Mouse (Mus musculus) forebrain, postnatal 0 days (tissue): ENCODE data around the gene Rnf217. TPM values are rescaled to one million over a fixed set of nuclear protein-coding genes. Genes with fewer than 3 reads are reported as not detected.

ENCODE experiments used
- ATAC-seq: fragments of 200-750 bp; cut with Nextera tagmentation; 2 replicates; pipeline ENCODE4 v1.8.0; 2017; ENCODE audit warnings: mild to moderate bottlenecking, moderate library complexity
- DNase-seq: peaks from one replicate; pipeline ENCODE4 v3.0.0-alpha.2; 2015
- H3K27ac ChIP-seq: fragments of 300-500 bp; sonication (generic); 2 replicates; pipeline ENCODE4 v1.5.1; 2014; ENCODE audit warnings: low read depth, mild to moderate bottlenecking, antibody characterized with exemption, low read length, moderate library complexity, mixed read lengths
- H3K27me3 ChIP-seq: fragments of 300-500 bp; sonication (generic); 2 replicates; pipeline ENCODE4 v1.6.1; 2014; ENCODE audit warnings: mild to moderate bottlenecking, low read length, mixed read lengths; ENCODE audit not compliant: insufficient read depth
- H3K36me3 ChIP-seq: fragments of 300-500 bp; sonication (generic); 2 replicates; pipeline ENCODE4 v1.6.1; 2014; ENCODE audit warnings: mild to moderate bottlenecking, moderate library complexity; ENCODE audit not compliant: insufficient read depth
- H3K4me1 ChIP-seq: fragments of 300-500 bp; sonication (generic); 2 replicates; pipeline ENCODE4 v1.6.1; 2014; ENCODE audit warnings: antibody characterized with exemption; ENCODE audit not compliant: insufficient read depth
- H3K4me2 ChIP-seq: fragments of 300-500 bp; sonication (generic); 2 replicates; pipeline ENCODE4 v1.6.1; 2014; ENCODE audit warnings: low read depth, mild to moderate bottlenecking, moderate library complexity
- H3K4me3 ChIP-seq: fragments of 300-500 bp; sonication (generic); 2 replicates; pipeline ENCODE4 v1.5.1; 2014; ENCODE audit warnings: low read depth, low read length, mixed read lengths
- H3K9ac ChIP-seq: fragments of 300-500 bp; sonication (generic); 2 replicates; pipeline ENCODE4 v1.6.1; 2014; ENCODE audit warnings: mild to moderate bottlenecking
- H3K9me3 ChIP-seq: fragments of 300-500 bp; sonication (generic); 2 replicates; pipeline ENCODE4 v1.6.1; 2016; ENCODE audit warnings: low read length
- CTCF ChIP-seq: sonication (generic); IDR thresholded peaks from 2 replicates; pipeline ENCODE4 v1.5.1; 2016; ENCODE audit warnings: antibody characterized with exemption, control low read depth, low read depth
- WGBS: fragments of 180-500 bp; shearing (Covaris S2); extraction: QIAGEN DNeasy Blood & Tissue Kit; methylation state at CpG from one replicate; pipeline ENCODE4 v1.1.7; 2014; 5-methylcytosine and 5-hydroxymethylcytosine counted together
- polyA plus RNA-seq: library from polyadenylated mRNA; unstranded; fragments of >200 nt; fragmentation: Nextera tagmentation; extraction: Ambion mirVana; gene quantifications from 2 replicates; pipeline ENCODE4 v1.2.1, GENCODE M21; 2015
- total RNA-seq: library from RNA; depleted of rRNA; stranded (reverse); fragments of >200 nt; gene quantifications from 2 replicates; pipeline ENCODE4 v1.2.3, GENCODE M21; 2014

The Rnf217 gene
- total and polyA plus RNA-seq, 2 experiments from 2014 or later: 1.8 to 14.0 TPM

DNA sequence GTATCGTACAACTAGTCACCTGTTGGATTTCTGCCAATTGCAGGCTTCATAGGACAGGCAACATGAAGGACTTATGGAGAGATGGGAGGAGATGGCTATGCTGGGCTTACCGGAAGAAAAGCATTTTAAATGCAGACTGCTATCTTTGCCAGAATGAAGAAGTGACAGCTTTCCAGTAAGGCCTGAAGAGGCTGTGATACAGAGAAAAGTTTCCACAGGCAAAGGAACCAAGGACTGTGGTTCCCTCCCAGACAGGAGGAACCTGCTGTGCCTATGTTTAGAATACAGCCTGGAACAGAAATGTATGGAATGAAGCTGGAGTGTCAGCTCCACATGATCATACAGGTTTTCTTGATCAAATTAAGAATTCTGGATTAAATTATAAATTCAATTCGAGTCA is 70.3 kb downstream of the Rnf217 start:
- Histone ChIP-seq H3K4me2 (no peak overlapping the region), H3K9me3 (no peaks in the 10 kb centered on the region), H3K4me1 (no peaks in the 10 kb centered on the region), H3K27me3 (no peaks in the 10 kb centered on the region), H3K4me3 (no peak overlapping the region), H3K9ac (no peak overlapping the region), H3K36me3 (peaks cover 3% of the 10 kb centered on the region; the same call in 1 of the 2 replicates), H3K27ac (no peak overlapping the region)
- no peak for TF ChIP-seq CTCF
- ATAC-seq (no peak), DNase-seq (no peak)
- 72% methylated on average over 3 of the region's 3 CpGs for WGBS

DNA sequence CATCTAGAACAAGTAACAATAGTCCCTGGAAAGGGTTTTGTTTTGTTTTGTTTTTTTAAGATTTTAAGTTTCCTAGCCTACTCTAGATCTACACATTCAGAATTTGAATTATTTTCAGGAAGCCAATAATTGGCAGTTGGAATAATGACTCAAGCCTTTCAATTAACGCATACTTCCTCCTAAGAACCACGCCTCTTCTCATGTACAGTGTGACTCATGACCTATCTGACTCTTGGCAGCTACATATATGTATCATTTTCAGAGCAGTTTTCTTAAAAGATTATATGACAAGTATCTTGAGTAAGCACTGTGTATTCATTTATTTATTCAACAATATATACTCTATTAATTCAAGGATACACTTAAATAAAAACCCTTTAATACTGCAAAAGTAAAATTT is 70.7 kb downstream of the Rnf217 start:
- Histone ChIP-seq H3K9ac (no peak overlapping the region), H3K4me2 (no peak overlapping the region), H3K4me1 (no peaks in the 10 kb centered on the region), H3K27ac (no peak overlapping the region), H3K9me3 (no peaks in the 10 kb centered on the region), H3K36me3 (peaks cover 6% of the 10 kb centered on the region), H3K4me3 (no peak overlapping the region), H3K27me3 (no peaks in the 10 kb centered on the region)
- no peak for TF ChIP-seq CTCF
- ATAC-seq (no peak), DNase-seq (no peak)
- WGBS: 84% methylated on average over 2 of the region's 2 CpGs

DNA sequence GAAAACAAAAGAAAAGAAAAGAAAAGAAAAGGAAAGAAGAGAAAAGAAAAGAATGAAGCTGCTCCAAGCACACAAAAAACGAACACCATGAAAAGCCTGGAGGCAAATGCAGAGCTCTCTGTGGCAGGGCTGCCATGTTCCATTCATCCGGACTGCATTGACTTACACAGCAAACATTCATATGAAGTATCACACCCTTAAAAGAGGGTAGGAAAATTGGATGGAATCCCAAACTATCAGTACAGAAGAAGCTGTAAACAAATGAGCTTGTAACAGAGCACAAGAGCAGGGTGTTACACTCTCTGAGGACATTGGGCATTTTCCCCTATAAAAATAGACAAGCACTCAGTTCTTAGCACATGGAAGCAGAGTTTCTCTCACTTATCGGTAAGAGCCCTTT is 71.8 kb downstream of the Rnf217 start:
- DNase-seq: no peak
- no peak overlapping the region for H3K4me2 ChIP-seq
- H3K9ac ChIP-seq: no peak overlapping the region
- H3K27ac ChIP-seq: no peak overlapping the region
- no peaks in the 10 kb centered on the region for H3K4me1 ChIP-seq
- H3K36me3 ChIP-seq: peaks cover 9% of the 10 kb centered on the region
- H3K27me3 ChIP-seq: no peaks in the 10 kb centered on the region
- 39% methylated on average over 3 of the region's 3 CpGs for WGBS
- no peak for TF ChIP-seq CTCF
- H3K4me3 ChIP-seq: no peak overlapping the region
- no peak; the same call in 1 of the 2 replicates for ATAC-seq
- no peaks in the 10 kb centered on the region for H3K9me3 ChIP-seq

DNA sequence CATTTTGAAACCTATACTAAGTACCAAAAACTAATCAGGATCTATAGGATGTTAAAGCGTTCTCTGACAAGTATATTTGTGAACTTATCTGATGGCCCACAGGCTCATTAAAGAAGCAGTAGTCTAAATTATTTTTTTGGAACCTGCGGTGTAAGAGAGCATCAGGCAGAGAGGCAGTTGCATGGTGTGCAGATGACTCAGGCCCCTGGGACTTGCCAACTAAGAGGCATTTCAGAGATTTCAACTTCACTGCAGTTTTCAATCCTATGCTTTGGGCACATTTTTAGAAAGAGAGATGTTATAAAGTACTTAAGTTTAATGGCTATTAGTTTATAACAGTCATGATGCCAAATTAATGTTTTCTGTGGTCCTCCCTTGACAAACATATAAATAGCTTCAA is 73.9 kb downstream of the Rnf217 start:
- ATAC-seq: no peak
- Histone ChIP-seq H3K27me3 (no peaks in the 10 kb centered on the region), H3K4me2 (no peak overlapping the region), H3K36me3 (peaks cover 9% of the 10 kb centered on the region), H3K9ac (no peak overlapping the region), H3K27ac (no peak overlapping the region), H3K4me3 (no peak overlapping the region), H3K4me1 (no peaks in the 10 kb centered on the region), H3K9me3 (no peaks in the 10 kb centered on the region)
- no peak for DNase-seq
- 88% methylated on average over 2 of the region's 2 CpGs for WGBS
- TF ChIP-seq CTCF: no peak

DNA sequence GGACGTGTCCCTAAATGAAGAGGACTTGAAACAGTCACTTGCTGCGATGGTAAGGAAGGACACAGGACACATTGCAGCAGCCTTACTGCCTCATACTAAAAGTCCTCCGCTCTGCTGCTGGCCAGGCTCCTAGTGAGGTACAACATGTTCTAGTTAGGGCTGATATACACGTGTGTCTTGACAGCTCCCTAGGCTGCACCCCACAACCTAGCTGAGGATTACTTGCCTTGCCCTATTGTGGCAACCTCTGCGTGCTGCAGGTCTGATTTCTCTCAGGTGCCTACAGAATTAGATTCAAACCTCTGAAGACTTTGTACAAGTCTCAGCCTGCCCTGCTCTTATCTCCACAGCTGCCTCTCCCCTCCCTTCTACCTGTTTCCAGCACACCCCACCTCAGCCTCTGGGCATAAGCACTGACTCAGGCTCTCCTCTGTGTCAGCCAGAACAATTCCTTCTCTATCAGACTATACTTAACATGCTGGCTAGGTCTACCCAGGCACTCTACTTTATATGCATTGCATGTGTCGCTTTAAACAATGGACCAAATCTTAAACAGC is 75.6 kb downstream of the Rnf217 start:
- Histone ChIP-seq H3K9ac (no peak overlapping the region), H3K4me3 (no peak overlapping the region), H3K27me3 (no peaks in the 10 kb centered on the region), H3K4me2 (no peak overlapping the region), H3K36me3 (peaks cover 9% of the 10 kb centered on the region), H3K4me1 (no peaks in the 10 kb centered on the region), H3K9me3 (no peaks in the 10 kb centered on the region), H3K27ac (no peak overlapping the region)
- no peak for TF ChIP-seq CTCF
- ATAC-seq: no peak
- no peak for DNase-seq
- WGBS: 86% methylated on average over 6 of the region's 6 CpGs

- DNase-seq (no peak), ATAC-seq (no peak)
- Histone ChIP-seq H3K4me3 (no peak overlapping the region), H3K36me3 (peaks cover 9% of the 10 kb centered on the region), H3K4me1 (no peaks in the 10 kb centered on the region), H3K27me3 (no peaks in the 10 kb centered on the region), H3K27ac (no peak overlapping the region), H3K9me3 (no peaks in the 10 kb centered on the region), H3K4me2 (no peak overlapping the region), H3K9ac (no peak overlapping the region)
- WGBS: 95% methylated on average over 2 of the region's 2 CpGs
- no peak for TF ChIP-seq CTCF
Observed at GRCm38 (mm10) chr10:31532782-31533181, 76.2 kb downstream of the Rnf217 start.

DNA sequence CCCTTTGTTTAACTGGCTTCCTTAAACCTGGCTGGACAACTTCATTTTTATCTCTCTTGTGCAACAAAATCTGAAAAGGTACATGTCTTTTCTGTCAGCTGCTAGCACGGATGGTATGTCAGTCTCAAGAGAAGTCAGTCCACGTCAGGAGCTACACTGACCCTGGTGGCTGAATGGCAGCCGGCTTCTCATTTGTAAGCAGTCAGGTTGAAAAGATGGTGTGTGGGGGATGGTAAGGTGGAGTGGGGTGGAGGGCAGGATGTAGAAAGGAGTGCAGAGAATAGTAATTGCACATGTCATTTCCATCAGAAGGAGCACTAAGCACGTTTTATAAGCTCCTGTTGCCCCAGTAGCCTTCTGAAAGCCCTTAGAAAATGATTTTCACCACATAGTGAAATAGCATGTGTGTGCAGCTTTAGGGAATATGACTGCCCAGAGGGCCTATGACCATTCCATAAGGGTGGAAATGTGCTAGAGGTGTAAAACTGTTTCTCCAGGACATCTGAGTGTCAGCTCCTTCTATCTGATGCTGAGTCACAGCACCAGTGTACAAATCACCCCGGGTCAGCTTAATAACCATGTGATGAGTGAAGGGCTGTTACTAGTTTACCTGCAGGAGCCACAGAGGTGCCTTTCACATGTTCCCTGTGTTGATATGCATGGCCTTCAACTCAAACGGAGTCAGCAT is 80.5 kb downstream of the Rnf217 start:
- H3K4me2 ChIP-seq: no peak overlapping the region
- 31% methylated on average over 6 of the region's 6 CpGs for WGBS
- H3K27ac ChIP-seq: no peak overlapping the region
- peaks cover 5% of the 10 kb centered on the region; the same call in 1 of the 2 replicates for H3K36me3 ChIP-seq
- no peak for TF ChIP-seq CTCF
- ATAC-seq (no peak), DNase-seq (no peak)
- H3K4me3 ChIP-seq: no peak overlapping the region
- H3K9me3 ChIP-seq: no peaks in the 10 kb centered on the region
- H3K9ac ChIP-seq: no peak overlapping the region
- no peaks in the 10 kb centered on the region for H3K27me3 ChIP-seq
- H3K4me1 ChIP-seq: no peaks in the 10 kb centered on the region
